Mouse (Mus musculus) splenic B cell, adult 2 months (primary cell): ENCODE results near the gene Shc2.

Experiments
- DNase-seq: peaks from one replicate; pipeline ENCODE4 v3.0.0-alpha.2; 2011; ENCODE audit warnings: low read depth, low spot score
- H3K27me3 ChIP-seq: 2 replicates; pipeline ENCODE4 v1.6.1; 2012; ENCODE audit warnings: mild to moderate bottlenecking, low read length, moderate library complexity, mixed read lengths; ENCODE audit not compliant: control insufficient read depth, poor library complexity, insufficient read depth, severe bottlenecking
- H3K36me3 ChIP-seq: 2 replicates; pipeline ENCODE4 v1.6.1; 2012; ENCODE audit warnings: mild to moderate bottlenecking, low read length, moderate library complexity, mixed read lengths; ENCODE audit not compliant: control insufficient read depth, poor library complexity, insufficient read depth, severe bottlenecking

The Shc2 gene

GRCm38 (mm10) chr10:79569921-79570320, 67.8 kb downstream of the Shc2 start:
- Histone ChIP-seq H3K27me3 (no peaks in the 10 kb centered on the region; the same call in 1 of the 2 replicates), H3K36me3 (no peaks in the 10 kb centered on the region)
- DNase-seq: no peak
